Mouse (Mus musculus) megakaryocyte, embryonic 14.5 days (primary cell): ENCODE data around the gene Kctd6. TPM values are rescaled to one million over a fixed set of nuclear protein-coding genes. Genes with fewer than 3 reads are reported as not detected.
A peak's percentile ranks its signal among the peaks of the same experiment; 100 is the strongest.
"Not testable (repeated sequence)": the region's sequence is repeated elsewhere in the genome, so short reads cannot be mapped to it uniquely, and the experiment has no call there.

ENCODE experiments used
- H3K27me3 ChIP-seq: replicated peaks from 2 replicates; pipeline ENCODE3; 2012; ENCODE audit warnings: inconsistent platforms
- H3K36me3 ChIP-seq: replicated peaks from 2 replicates; pipeline ENCODE3; 2012; ENCODE audit warnings: low read length, inconsistent platforms, mixed read lengths
- H3K4me1 ChIP-seq: 2 replicates; pipeline ENCODE4 v1.6.1; 2012; ENCODE audit warnings: inconsistent platforms
- H3K4me3 ChIP-seq: replicated peaks from 2 replicates; pipeline ENCODE3; 2012; ENCODE audit warnings: moderate library complexity, mild to moderate bottlenecking, inconsistent platforms
- H3K9me3 ChIP-seq: 2 replicates; pipeline ENCODE4 v1.6.1; 2012; ENCODE audit warnings: inconsistent platforms
- FLI1 ChIP-seq: IDR thresholded peaks from 2 replicates; pipeline ENCODE4 v1.6.1; 2012; ENCODE audit warnings: low read length, inconsistent platforms, mixed read lengths
- GATA1 ChIP-seq: IDR thresholded peaks from 3 replicates; pipeline ENCODE4 v1.6.1; 2012; ENCODE audit warnings: mixed read lengths, low read length, inconsistent platforms, borderline replicate concordance
- polyA plus RNA-seq: library from polyadenylated mRNA; stranded (reverse); fragments of >175 nt; gene quantifications from 2 replicates; pipeline ENCODE4 v1.2.3, GENCODE M21; 2012; ENCODE audit warnings: low replicate concordance; ENCODE audit not compliant: insufficient read depth

Kctd6 gene
- 0.16 TPM in 1 of 2 replicates, not detected in the other for polyA plus RNA-seq

DNA sequence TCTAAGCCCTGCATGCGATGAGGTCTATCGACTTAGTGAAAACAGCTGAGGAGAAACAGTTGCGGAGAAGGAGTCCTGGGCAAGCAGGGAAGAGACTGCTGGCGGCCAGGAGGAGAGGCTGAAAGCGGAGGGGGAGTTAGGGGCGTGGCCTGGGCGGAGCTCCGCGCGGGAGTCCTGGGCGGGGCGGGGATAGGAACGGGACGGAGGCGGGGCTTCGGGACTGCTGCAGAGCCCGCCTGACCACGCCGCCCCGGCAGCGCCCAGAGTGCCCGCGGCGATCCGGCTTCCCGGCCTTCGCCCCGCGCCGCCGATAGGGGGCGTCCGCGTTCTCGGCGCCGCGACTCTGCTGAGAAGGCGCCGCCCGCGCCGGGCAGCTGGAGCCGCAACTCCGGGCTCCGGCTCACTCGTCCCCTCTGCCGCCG, at the start of gene Kctd6:
Kctd6 (plus strand) TSS at position 338 of the 422 bp plus-strand sequence.
- Histone ChIP-seq H3K9me3 (no peaks in the 10 kb centered on the region), H3K27me3 (peaks cover 7% of the 10 kb centered on the region), H3K4me1 (peaks cover 23% of the 10 kb centered on the region), H3K36me3 (no peaks in the 10 kb centered on the region), H3K4me3 (peak within 1 kb of the TSS; percentile 93)
- TF ChIP-seq GATA1: no peak
- no peak for TF ChIP-seq FLI1

DNA sequence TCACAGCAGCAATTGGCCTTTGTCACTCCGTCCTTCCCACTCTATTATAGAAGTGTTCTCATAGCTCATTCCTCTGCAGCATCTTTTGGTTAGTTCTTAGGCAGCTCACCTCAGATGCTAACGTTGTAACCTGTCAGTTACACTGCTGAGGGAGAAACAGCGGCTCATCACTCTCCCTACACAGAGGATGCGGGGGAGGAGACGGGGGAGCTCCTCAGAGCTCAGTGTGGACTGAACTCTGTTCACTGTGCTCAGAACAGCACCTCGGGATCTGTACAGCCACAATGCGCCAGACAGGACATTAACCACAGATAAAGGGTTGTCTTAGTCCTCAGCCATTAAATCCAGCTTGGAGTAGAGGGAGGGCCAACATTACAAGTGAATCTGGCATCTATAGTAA, 49.5 kb upstream of the Kctd6 start:
- TF ChIP-seq GATA1: no peak
- TF ChIP-seq FLI1: no peak
- Histone ChIP-seq H3K27me3 (no peaks in the 10 kb centered on the region), H3K9me3 (no peaks in the 10 kb centered on the region), H3K4me1 (no peaks in the 10 kb centered on the region), H3K36me3 (peaks cover 99% of the 10 kb centered on the region), H3K4me3 (no peak overlapping the region)

DNA sequence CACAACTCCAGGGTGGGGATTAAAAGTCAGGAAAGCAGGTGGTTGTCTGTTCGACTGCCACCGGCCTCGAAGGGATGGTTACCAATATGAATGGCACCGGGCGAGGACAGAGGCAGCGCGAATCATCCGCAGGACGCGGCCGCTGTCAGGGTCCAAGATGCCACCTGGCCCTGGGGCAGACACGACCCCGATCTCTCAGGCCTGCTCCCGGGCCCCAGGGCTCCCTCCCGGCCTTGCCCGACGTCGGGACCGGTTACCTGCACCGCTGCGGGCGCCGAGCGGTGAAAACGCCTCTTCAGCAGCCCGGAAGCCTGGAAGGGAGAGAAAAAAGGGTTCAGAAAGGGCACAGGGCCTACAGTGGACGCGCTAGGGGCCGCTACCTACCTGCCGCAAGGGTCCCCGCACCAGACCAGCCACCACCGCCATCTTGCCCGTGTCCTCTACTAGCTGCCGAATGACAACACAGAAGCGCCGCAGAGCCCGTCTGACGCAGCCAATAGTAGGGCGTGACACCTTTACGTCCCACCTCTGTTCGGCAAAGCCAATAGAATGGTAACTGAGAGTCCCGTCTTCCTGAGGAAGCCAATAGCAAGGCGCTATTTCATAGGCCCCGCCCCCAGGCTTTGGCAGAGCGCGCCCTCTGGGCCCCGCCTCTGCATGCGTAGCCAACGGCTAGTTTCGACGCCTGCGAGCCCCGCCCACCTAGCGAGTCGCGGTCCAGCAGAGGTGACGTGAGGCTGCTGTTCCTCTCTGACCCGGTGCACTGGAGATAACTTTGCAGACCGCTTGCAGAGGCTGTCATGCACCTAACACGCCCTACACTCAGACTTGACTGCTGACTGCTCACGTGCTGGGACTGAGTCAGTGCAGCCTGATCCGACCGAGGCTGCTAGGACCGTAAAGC, 41.2 kb upstream of the Kctd6 start, which contains the start of gene Pdhb:
Pdhb (minus strand) TSS at position 519 of the 904 bp plus-strand sequence.
- Histone ChIP-seq H3K9me3 (no peaks in the 10 kb centered on the region), H3K4me1 (peaks cover 17% of the 10 kb centered on the region), H3K27me3 (peaks cover 2% of the 10 kb centered on the region), H3K4me3 (peak within 1 kb of the TSS; percentile 94), H3K36me3 (peaks cover 37% of the 10 kb centered on the region)
- TF ChIP-seq FLI1 (no peak), GATA1 (no peak)

DNA sequence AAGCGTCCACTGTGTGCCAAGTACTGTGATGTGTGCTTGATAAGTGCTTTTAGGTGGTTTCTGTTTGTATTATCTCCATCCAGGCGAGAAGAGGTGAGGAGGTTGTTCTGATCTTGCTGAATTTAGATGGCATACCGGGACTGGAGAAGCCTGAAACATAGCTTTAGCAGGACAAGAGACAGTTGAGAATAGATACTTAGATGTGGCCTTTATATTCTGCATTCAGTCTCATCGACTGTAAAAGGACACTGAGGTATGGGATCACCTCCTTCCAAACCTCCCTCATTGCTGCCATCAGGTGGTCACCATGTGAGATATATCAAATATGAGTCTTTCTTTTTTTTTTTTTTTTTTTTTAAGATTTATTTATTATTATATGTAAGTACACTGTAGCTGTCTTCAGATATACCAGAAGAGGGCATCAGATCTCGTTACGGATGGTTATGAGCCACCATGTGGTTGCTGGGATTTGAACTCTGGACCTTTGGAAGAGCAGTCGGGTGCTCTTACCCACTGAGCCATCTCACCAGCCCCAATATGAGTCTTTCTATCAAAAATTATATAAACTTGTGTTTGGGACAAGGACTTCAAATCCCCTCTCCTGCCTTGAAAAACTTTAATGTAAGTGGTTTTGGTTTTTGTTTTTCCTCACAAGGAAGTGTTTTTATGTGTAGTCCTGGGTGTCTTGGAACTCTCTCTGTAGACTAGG, 40.2 kb upstream of the Kctd6 start:
- Histone ChIP-seq H3K4me3 (peak overlapping the region; percentile 94), H3K36me3 (peaks cover 27% of the 10 kb centered on the region), H3K4me1 (peaks cover 17% of the 10 kb centered on the region)
- not testable (repeated sequence) for H3K27me3 ChIP-seq, H3K9me3 ChIP-seq

DNA sequence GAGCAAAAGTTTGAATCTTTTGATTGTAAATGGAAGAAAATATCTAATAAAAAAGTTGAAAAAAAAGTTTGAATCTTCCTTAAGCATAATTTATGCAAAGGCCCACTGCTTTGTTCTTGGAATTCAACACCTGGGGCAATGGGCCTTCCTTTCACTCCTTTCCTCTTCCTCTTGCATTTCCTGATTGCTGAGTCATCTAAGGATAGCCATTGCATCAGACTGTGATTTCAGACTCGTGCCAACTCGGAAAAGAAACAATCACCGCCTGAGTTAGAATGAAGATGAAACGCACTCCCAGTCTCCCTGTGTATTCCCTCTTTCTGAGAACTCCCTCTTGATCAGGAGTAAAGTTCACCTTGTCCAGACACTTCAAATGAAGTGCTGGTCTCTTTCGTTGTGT, 39.3 kb upstream of the Kctd6 start:
- Histone ChIP-seq H3K27me3 (peaks cover 2% of the 10 kb centered on the region), H3K4me1 (peaks cover 17% of the 10 kb centered on the region), H3K9me3 (no peaks in the 10 kb centered on the region), H3K36me3 (peaks cover 18% of the 10 kb centered on the region), H3K4me3 (no peak overlapping the region)
- no peak for TF ChIP-seq FLI1
- TF ChIP-seq GATA1: no peak

DNA sequence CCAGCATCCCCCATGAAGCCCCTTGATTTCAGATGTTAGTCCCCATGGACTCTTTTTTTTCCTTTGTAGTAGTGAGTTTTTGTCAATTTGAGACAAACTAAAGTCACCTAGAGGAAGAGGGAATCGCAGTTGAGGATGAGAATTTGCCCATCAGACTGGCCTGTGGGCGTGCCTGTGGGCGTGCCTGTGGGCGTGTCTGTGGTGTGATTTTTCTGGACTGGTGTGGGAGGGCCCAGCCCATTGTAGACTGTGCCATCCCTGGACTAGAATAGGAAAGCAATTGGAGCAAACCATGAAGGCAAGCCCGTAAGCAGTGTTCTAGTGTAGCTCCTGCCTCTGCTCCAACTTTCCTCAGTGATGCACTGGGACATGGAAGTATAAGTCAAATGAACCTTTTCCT, 37.7 kb upstream of the Kctd6 start:
- Histone ChIP-seq H3K9me3 (no peaks in the 10 kb centered on the region), H3K36me3 (peaks cover 4% of the 10 kb centered on the region), H3K4me3 (no peak overlapping the region), H3K27me3 (peaks cover 2% of the 10 kb centered on the region), H3K4me1 (peaks cover 16% of the 10 kb centered on the region)
- no peak for TF ChIP-seq FLI1
- no peak for TF ChIP-seq GATA1

DNA sequence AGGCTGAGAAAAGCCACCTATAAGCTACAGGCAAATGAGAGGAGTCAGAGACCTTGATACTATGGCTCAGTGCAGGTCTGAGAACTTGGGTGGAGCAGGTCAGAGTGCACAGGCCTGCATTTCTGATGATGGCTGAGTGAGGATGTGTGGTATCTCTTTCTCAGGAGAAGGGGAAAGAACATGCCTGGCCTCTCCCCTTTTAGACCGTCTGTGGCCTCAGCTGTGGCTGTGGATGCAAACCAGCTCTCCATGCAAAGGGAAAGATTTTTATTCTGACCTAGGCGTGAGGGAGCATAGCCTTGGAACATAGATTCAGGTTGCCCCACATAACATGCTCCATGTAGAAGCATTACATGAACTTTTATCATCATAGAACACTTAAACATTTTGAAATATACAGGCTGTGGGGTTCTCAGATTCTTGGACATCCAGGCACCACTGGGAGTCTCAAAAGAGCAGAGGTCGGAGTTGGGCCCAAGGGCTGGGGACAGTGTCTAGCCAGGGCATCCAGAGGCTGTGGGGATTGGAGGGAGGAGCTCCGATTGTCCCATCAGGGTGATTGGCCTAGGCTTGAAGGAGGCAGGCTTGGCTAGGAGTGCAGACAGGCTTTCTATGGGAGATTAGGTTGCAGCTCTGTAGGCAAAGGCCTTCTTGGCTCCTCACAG, 33.4 kb upstream of the Kctd6 start:
- no peak overlapping the region for H3K4me3 ChIP-seq
- peaks cover 2% of the 10 kb centered on the region for H3K27me3 ChIP-seq
- H3K36me3 ChIP-seq: no peaks in the 10 kb centered on the region
- peaks cover 3% of the 10 kb centered on the region; the same call in 1 of the 2 replicates for H3K4me1 ChIP-seq
- no peak for TF ChIP-seq FLI1
- no peak for TF ChIP-seq GATA1
- peaks cover 15% of the 10 kb centered on the region for H3K9me3 ChIP-seq

DNA sequence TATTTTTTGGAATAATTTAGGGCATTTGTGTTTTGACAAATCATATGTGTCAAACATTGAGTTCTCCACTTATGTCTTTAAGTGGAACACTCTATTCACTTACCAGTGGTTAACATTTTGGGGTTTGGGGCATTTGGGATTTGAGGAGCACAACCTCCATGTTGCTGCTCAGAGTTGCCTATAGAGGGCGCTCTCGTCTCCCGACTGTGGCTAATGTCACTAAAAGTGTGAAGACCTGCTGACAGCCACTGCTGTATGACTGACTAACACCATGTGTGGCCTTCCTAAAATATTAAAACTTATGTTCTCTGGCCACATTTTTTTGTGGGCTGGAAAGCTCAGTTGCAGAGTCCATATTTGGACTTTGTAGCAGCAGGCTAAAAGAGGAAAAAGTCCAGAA, 30.6 kb upstream of the Kctd6 start:
- H3K4me3 ChIP-seq: no peak overlapping the region
- TF ChIP-seq GATA1 (no peak), FLI1 (no peak)
- no peaks in the 10 kb centered on the region for H3K36me3 ChIP-seq
- no peaks in the 10 kb centered on the region for H3K4me1 ChIP-seq
- H3K9me3 ChIP-seq: peaks cover 19% of the 10 kb centered on the region
- peaks cover 2% of the 10 kb centered on the region for H3K27me3 ChIP-seq

DNA sequence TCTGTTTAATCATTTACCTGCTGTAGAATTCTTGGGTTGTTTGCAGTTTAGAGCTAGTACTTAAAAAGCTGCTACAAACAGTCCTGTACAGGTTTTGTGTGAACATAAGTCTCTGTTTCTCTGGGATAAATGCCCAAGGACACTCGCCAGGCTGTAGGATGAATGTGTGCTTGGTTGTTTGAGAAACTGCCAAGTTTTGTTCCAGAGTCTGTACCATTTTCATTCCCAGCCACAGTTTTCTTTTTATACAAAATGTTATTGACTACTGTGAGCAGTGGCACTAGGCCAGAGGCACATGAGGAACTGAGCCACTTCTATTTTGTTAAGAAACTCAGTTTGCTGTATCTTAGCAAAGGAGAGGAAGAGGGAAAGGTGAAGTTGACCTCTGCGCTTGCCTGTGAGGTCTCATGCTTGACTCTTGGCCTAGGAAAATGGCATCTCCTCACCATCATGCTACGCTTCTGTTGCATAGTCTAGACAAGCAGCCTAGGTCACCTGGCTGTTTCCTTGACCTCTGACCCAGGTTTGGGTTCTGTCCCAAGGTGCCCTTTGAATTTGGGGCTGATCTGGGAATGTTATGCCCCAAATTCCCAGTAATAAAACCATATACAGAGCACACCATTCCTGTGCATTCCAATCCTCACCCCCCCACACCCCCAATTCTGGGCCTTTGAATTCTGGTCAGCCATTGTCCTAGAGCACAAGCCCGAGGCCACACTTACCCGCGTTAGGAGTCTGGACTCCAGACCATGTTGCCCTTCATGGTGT, 27.5 kb upstream of the Kctd6 start:
- H3K9me3 ChIP-seq: peaks cover 19% of the 10 kb centered on the region
- H3K27me3 ChIP-seq: peaks cover 8% of the 10 kb centered on the region
- H3K36me3 ChIP-seq: no peaks in the 10 kb centered on the region
- H3K4me1 ChIP-seq: no peaks in the 10 kb centered on the region
- H3K4me3 ChIP-seq: no peak overlapping the region
- TF ChIP-seq FLI1: no peak
- TF ChIP-seq GATA1: no peak
